Comparison of ENCODE assay signal across 17 mouse cellular contexts in the genomic region with DNA sequence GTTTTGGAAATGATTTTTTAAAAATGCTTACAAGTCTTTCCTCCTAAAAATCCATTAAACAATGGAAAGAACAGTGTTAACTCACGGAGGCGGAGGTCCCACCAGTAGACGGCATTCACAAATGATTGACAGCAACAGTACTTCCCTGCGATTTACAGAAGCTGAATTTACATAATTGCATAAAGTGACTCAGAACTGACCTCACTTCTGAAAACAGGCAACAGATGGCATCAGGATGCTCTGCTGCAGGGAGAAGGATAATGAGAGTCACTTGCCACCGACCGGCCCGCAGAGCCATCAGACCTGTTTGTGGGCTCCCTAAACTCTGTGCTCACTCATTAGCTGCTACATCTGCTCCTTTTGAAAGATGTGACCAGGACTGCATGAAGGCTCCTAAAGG. TPM values are rescaled to one million over a fixed set of nuclear protein-coding genes. Genes with fewer than 3 reads are reported as not detected.
DNase-seq lines count a peak whose midpoint lies in the region; ATAC-seq and TF ChIP-seq lines count a peak whose summit lies in the region.
"Had no signal": no experiment of that assay in that cellular context is flagged by ENCODE, and none has a peak within 500 bp of the region (broad histone marks: within the 10 kb centered on the region; RNA-seq: fewer than 3 reads in every experiment).

No protein-coding gene starts in this region.

- H3K4me2 ChIP-seq in midbrain, postnatal 0 days (ENCODE audit: low read depth, low read length, poor library complexity, severe bottlenecking): no peak overlapping the region

- peak; percentile 85 for ATAC-seq in cerebellum, adult (ENCODE audit: insufficient number of reproducible peaks, low FRiP score, low TSS enrichment)
- ATAC-seq in midbrain, postnatal 0 days (ENCODE audit: low FRiP score): no peak
- ATAC-seq: activated CD4-positive, CD25-positive, alpha-beta regulatory T cell, adult 4 months; intestine, embryonic 16.5 days had no signal

- no peaks in the 10 kb centered on the region for H3K9me3 ChIP-seq in midbrain, postnatal 0 days (ENCODE audit: low read length)
- H3K9me3 ChIP-seq: G1E had no signal

- TF ChIP-seq CTCF in midbrain, postnatal 0 days (IDR thresholded peaks at IDR 0.05): no peak

- 46% methylated on average over 7 of the region's 7 CpGs for WGBS in midbrain, postnatal 0 days

- H3K4me3 ChIP-seq in midbrain, postnatal 0 days (ENCODE audit: low read depth, low read length): no peak overlapping the region

- H3K4me1 ChIP-seq in midbrain, postnatal 0 days (ENCODE audit: insufficient read depth, low read length): no peaks in the 10 kb centered on the region

- intact Hi-C loops in left cerebral cortex, postnatal 4 days (cut with DNase I): loop anchor here (5.0 kb wide), 1 partner anchor 265 kb away; no protein-coding TSS in a partner anchor
- intact Hi-C loops in left cerebral cortex, postnatal 10 days (cut with DNase I): no loop called here

- H3K27me3 ChIP-seq in midbrain, postnatal 0 days (ENCODE audit: insufficient read depth, low read length): no peaks in the 10 kb centered on the region

- DNase-seq in cerebellum, postnatal 4 days (ENCODE audit: low spot score in 2 of 2): no peak
- DNase-seq in left cerebral cortex, postnatal 4 days: peak; percentile 8
- no peak for DNase-seq in left cerebral cortex, postnatal 10 days (ENCODE audit: extremely low spot score in 1 of 2, low spot score in 2 of 2)
- peak; percentile 32 to 52 for DNase-seq in cerebellum, postnatal 25 days
- peak; percentile 36 for DNase-seq in midbrain, postnatal 0 days (ENCODE audit: low spot score)
- DNase-seq in thymus, adult 18-20 months: no peak
- DNase-seq in urinary bladder, postnatal 14 days (ENCODE audit: low spot score): no peak
- DNase-seq: kidney, postnatal 36 days had no signal

- no peaks in the 10 kb centered on the region for H3K36me3 ChIP-seq in midbrain, postnatal 0 days (ENCODE audit: insufficient read depth, low read length)
- H3K36me3 ChIP-seq: G1E had no signal

- H3K9ac ChIP-seq in midbrain, postnatal 0 days (replicated peaks; ENCODE audit: low read length, poor library complexity, severe bottlenecking): no peak overlapping the region

- H3K27ac ChIP-seq in midbrain, postnatal 0 days (ENCODE audit: low read depth, low read length): no peak overlapping the region

RNA-seq across cellular contexts. Expression of gene Actbl2, which starts 22.4 kb away (rescaled TPM):
- not detected for total RNA-seq in left cerebral cortex, postnatal 4 days (2021)
- total RNA-seq in left cerebral cortex, postnatal 10 days (2021): not detected
- not detected in 2 replicates for total RNA-seq in midbrain, postnatal 0 days (2014; rRNA removed)
- polyA plus RNA-seq in midbrain, postnatal 0 days (2015; fragmentation: Nextera tagmentation; extraction: Ambion mirVana): not detected in 2 replicates
- total RNA-seq: gastrocnemius, postnatal 4 days; left cerebral cortex, postnatal 14 days had no signal
- polyA plus RNA-seq: G1E; heart, postnatal 0 days; intestine, embryonic 16.5 days; liver, embryonic 16.5 days; neural tube, embryonic 11.5 days had no signal

Comparison
In these comparisons a context has a peak if more than half of its experiments do, and no peak if none do; other contexts are left out.
1. DNase-seq: peak in left cerebral cortex, postnatal 4 days (single experiment), cerebellum, postnatal 25 days (2 of 2) and midbrain, postnatal 0 days (single experiment); none in cerebellum, postnatal 4 days (0 of 2), left cerebral cortex, postnatal 10 days (0 of 2), thymus, adult 18-20 months (0 of 2) and urinary bladder, postnatal 14 days (single experiment).